Mouse (Mus musculus) fat pad, adult 2 months (tissue): ENCODE results near the gene Serpinb9f.
"Not testable (repeated sequence)": the region's sequence is repeated elsewhere in the genome, so short reads cannot be mapped to it uniquely, and the experiment has no call there.

Source experiments
- DNase-seq: peaks from one replicate; pipeline ENCODE4 v3.0.0-alpha.2; 2011; ENCODE audit warnings: low read depth, low spot score; ENCODE audit errors: extremely low read depth

Serpinb9f gene

DNA sequence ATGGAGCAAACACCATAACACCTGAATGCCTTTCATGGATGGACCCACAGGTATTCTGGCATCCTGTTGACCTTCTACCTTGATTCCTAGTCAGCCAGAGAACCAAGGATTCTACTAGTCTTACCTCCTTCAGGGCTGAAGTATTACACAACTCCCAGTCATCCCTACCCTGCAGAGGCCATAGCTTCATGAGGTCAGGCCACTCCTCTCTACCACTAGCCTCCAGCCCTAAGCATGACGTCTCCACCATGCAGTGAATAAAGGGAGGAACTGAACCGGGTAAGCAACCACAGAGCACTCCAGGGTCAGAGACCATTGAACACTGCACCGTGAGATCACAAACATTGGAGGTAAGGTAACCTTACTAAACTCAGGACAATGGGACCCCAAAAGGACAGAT, at the start of gene Serpinb9f:
Gene Serpinb9f (plus strand): TSS at position 301 of the 400 bp plus-strand sequence.
- not testable (repeated sequence) for DNase-seq

DNA sequence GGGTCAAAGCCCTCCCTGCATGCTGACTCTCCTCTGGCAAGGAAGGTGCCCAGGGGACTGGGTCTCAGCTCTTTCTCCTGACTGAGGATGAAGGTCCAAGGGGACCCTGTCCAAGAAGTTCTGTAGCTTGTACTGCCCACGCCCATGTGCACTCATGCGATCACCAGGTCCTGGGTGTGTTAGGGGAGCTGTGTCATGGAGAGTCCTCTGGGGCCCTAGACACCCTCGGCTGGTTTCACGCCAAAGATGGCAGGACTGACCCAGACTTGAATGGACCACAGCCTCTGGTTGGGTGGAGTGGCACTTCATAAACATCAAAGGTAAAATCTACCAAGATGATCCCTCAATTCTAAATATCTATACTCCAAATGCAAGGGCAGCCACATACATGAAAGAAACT, 15.2 kb upstream of the Serpinb9f start:
- DNase-seq, result not testable (repeated sequence)

DNA sequence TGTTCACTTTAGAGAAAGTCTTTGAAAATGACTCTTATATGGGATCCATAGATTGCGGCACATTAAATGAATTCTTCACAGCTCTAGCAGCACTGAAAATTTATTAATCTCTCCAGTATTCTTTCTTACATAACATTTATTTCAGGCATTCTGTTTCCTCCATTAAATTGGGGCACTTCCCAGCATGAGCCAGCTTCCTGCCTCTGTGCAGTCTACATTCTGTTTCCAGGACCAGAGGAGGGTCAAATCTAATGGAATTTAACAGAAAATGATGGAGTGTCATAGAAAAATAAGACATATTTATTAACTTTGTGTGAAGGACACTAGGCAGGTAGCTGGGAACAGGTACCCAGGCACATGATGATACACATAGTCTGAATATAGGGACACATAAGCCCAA, 32.8 kb downstream of the Serpinb9f start:
- DNase-seq, result not testable (repeated sequence)
